Mouse (Mus musculus): ENCODE measurements around the gene Aspm. TPM values are rescaled to one million over a fixed set of nuclear protein-coding genes. Genes with fewer than 3 reads are reported as not detected.

Aspm gene
- total and polyA plus RNA-seq, 3 experiments: 15.1 to 137 (median 15.1) TPM

GRCm38 (mm10) chr1:139495408-139495807 is 40.8 kb downstream of the Aspm start:
- H3K36me3 ChIP-seq (ENCODE audit: control insufficient read depth in 1 of 2, insufficient read depth in 2 of 2, low read length in 2 of 2): peaks cover 0 to 23% of the 10 kb centered on the region in 2 experiments; a peak in 2 of 4 replicates
- no peaks in the 10 kb centered on the region for H3K79me2 ChIP-seq (ENCODE audit: control insufficient read depth, insufficient read depth, low read length, poor library complexity)
- no peaks in the 10 kb centered on the region for H3K9me3 ChIP-seq (replicated peaks; ENCODE audit: insufficient read depth, low read length)
- H3K4me3 ChIP-seq (ENCODE audit: control insufficient read depth in 1 of 2, insufficient read depth in 1 of 2, low read depth in 2 of 2, low read length in 2 of 2): no peak overlapping the region
- H3K27me3 ChIP-seq (ENCODE audit: control insufficient read depth in 1 of 2, insufficient read depth in 2 of 2, low read length in 2 of 2): no peaks in the 10 kb centered on the region
- no peak for DNase-seq (ENCODE audit: low read depth, low spot score)
- H3K4me1 ChIP-seq (ENCODE audit: control insufficient read depth in 1 of 2, insufficient read depth in 2 of 2, low read length in 2 of 2): no peaks in the 10 kb centered on the region
- no peak overlapping the region for H3K9ac ChIP-seq (ENCODE audit: control insufficient read depth, low read depth, low read length, poor library complexity, severe bottlenecking)
- TF ChIP-seq MAZ (IDR thresholded peaks at IDR 0.05; ENCODE audit: low read depth, low read length) (no peak), MAX (IDR thresholded peaks at IDR 0.05; ENCODE audit: low read length) (no peak), RCOR1 (IDR thresholded peaks at IDR 0.05; ENCODE audit: low read depth, low read length) (no peak), BHLHE40 (IDR thresholded peaks at IDR 0.05; ENCODE audit: borderline replicate concordance, low read depth, low read length) (no peak), POLR2AphosphoS5 (IDR thresholded peaks at IDR 0.05; ENCODE audit: borderline replicate concordance, low read depth, low read length) (no peak), POLR2A (IDR thresholded peaks at IDR 0.05; ENCODE audit: control insufficient read depth in 1 of 2, insufficient read depth in 1 of 2, low read depth in 1 of 2, low read length in 2 of 2, poor library complexity in 1 of 2) (no peak), CHD1 (IDR thresholded peaks at IDR 0.05; ENCODE audit: low read depth, low read length) (no peak), GABPA (IDR thresholded peaks at IDR 0.05; ENCODE audit: low read depth, low read length) (no peak), EP300 (IDR thresholded peaks at IDR 0.05; ENCODE audit: low read depth in 1 of 2, low read length in 2 of 2) (no peak), MYB (IDR thresholded peaks at IDR 0.05; ENCODE audit: low read depth, low read length) (no peak), MEF2A (IDR thresholded peaks at IDR 0.05; ENCODE audit: extremely low read depth, insufficient replicate concordance, low read depth, low read length, poor library complexity, severe bottlenecking) (no peak), GATA1 (IDR thresholded peaks at IDR 0.05; ENCODE audit: low read depth, low read length) (no peak), SIN3A (IDR thresholded peaks at IDR 0.05; ENCODE audit: low read length) (no peak)
- H3K27ac ChIP-seq (ENCODE audit: control insufficient read depth, low read depth, low read length): no peak overlapping the region

- H3K36me3 ChIP-seq (ENCODE audit: control insufficient read depth in 1 of 2, insufficient read depth in 2 of 2, low read length in 2 of 2): peaks cover 0 to 18% of the 10 kb centered on the region in 2 experiments; a peak in 2 of 4 replicates
- no peak overlapping the region for H3K4me3 ChIP-seq (ENCODE audit: control insufficient read depth in 1 of 2, insufficient read depth in 1 of 2, low read depth in 2 of 2, low read length in 2 of 2)
- no peak overlapping the region for H3K9ac ChIP-seq (ENCODE audit: control insufficient read depth, low read depth, low read length, poor library complexity, severe bottlenecking)
- no peak overlapping the region for H3K27ac ChIP-seq (ENCODE audit: control insufficient read depth, low read depth, low read length)
- H3K4me1 ChIP-seq (ENCODE audit: control insufficient read depth in 1 of 2, insufficient read depth in 2 of 2, low read length in 2 of 2): no peaks in the 10 kb centered on the region
- H3K9me3 ChIP-seq (replicated peaks; ENCODE audit: insufficient read depth, low read length): no peaks in the 10 kb centered on the region
- H3K79me2 ChIP-seq (ENCODE audit: control insufficient read depth, insufficient read depth, low read length, poor library complexity): no peaks in the 10 kb centered on the region
- no peaks in the 10 kb centered on the region for H3K27me3 ChIP-seq (ENCODE audit: control insufficient read depth in 1 of 2, insufficient read depth in 2 of 2, low read length in 2 of 2)
- no peak for TF ChIP-seq ZMIZ1 (IDR thresholded peaks at IDR 0.05; ENCODE audit: low read depth, low read length)
- TF ChIP-seq RCOR1 (IDR thresholded peaks at IDR 0.05; ENCODE audit: low read depth, low read length): no peak
- TF ChIP-seq CHD1 (IDR thresholded peaks at IDR 0.05; ENCODE audit: low read depth, low read length): no peak
- TF ChIP-seq ELF1 (IDR thresholded peaks at IDR 0.05; ENCODE audit: low read depth, low read length): no peak
- TF ChIP-seq ZNF384 (IDR thresholded peaks at IDR 0.05; ENCODE audit: low read depth, low read length): no peak
- no peak for DNase-seq (ENCODE audit: low read depth, low spot score)
These were observed 41.6 kb downstream of the Aspm start for GRCm38 (mm10) chr1:139496212-139496611.
